Comparison of ENCODE assay signal across 18 mouse cellular contexts in the genomic region with DNA sequence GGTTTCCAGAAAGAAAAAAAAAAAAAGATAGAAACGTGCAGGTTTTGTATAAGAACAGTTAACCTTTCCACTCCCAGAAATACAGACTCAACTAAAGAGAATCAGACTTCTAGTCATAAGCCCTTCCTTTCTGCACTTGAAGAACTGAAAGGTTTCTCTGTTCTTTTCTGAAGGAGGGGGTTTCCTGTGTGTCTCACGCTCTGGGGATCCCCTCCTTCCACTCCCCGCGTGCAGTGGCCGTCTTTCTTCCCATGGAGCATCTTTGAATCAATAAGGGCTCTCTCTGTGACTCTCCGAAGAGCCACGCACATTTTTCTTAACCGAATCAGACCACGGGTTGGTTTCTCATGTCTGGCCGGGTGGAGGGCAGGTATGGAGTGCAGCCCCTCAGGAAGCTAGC. TPM values are rescaled to one million over a fixed set of nuclear protein-coding genes. Genes with fewer than 3 reads are reported as not detected.
DNase-seq lines count a peak whose midpoint lies in the region; ATAC-seq and TF ChIP-seq lines count a peak whose summit lies in the region.
"Had no signal": no experiment of that assay in that cellular context is flagged by ENCODE, and none has a peak within 500 bp of the region (broad histone marks: within the 10 kb centered on the region; RNA-seq: fewer than 3 reads in every experiment).

No protein-coding gene starts in this region.

- no peak for ATAC-seq in heart, embryonic 12.5 days (ENCODE audit: insufficient number of reproducible peaks, low FRiP score)
- ATAC-seq in inflammation-experienced regulatory T-cells, adult 6 months, result peak; percentile 89
- ATAC-seq: forebrain, embryonic 14.5 days; hindbrain, embryonic 16.5 days; intestine, embryonic 15.5 days had no signal

- 81% methylated on average over 10 of the region's 10 CpGs for WGBS in heart, embryonic 12.5 days

- DNase-seq in heart, adult 11 months, result peak; percentile 73
- DNase-seq in CD4-positive helper T cell, adult 2 months (ENCODE audit: low read depth, low spot score), result peak; percentile 74
- DNase-seq in neural tube, embryonic 10.5 days (ENCODE audit: extremely low spot score, low spot score), result no peak
- DNase-seq in frontal cortex, adult 2 months (ENCODE audit: extremely low spot score in 1 of 2, low spot score in 1 of 2), result no peak
- DNase-seq: adrenal gland, adult 2 months; adrenal gland, postnatal 25 days; cerebellum, adult 2 months; gastrocnemius, postnatal 25 days; heart, postnatal 10 days; heart, postnatal 4 days had no signal

- no peaks in the 10 kb centered on the region for H3K36me3 ChIP-seq in heart, embryonic 12.5 days
- H3K36me3 ChIP-seq in E14TG2a.4 (ENCODE audit: insufficient read depth, low read length), result no peaks in the 10 kb centered on the region
- H3K36me3 ChIP-seq: embryonic facial prominence, embryonic 10.5 days; hindbrain, embryonic 12.5 days; intestine, embryonic 15.5 days had no signal

- no peaks in the 10 kb centered on the region for H3K27me3 ChIP-seq in heart, embryonic 12.5 days (replicated peaks)
- H3K27me3 ChIP-seq in E14TG2a.4 (ENCODE audit: insufficient read depth, low read length), result no peaks in the 10 kb centered on the region
- H3K27me3 ChIP-seq: hindbrain, embryonic 12.5 days; intestine, embryonic 15.5 days had no signal

- peaks cover 1% of the 10 kb centered on the region; the same call in 1 of the 2 replicates for H3K4me1 ChIP-seq in heart, embryonic 12.5 days (replicated peaks)
- peaks cover 7% of the 10 kb centered on the region for H3K4me1 ChIP-seq in E14TG2a.4 (replicated peaks; ENCODE audit: low read depth, low read length)
- H3K4me1 ChIP-seq: embryonic facial prominence, embryonic 10.5 days; hindbrain, embryonic 12.5 days; intestine, embryonic 15.5 days had no signal

- no peaks in the 10 kb centered on the region; the same call in 1 of the 2 replicates for H3K9me3 ChIP-seq in heart, embryonic 12.5 days (replicated peaks)
- no peaks in the 10 kb centered on the region for H3K9me3 ChIP-seq in E14TG2a.4 (ENCODE audit: low read length)
- H3K9me3 ChIP-seq: embryonic facial prominence, embryonic 10.5 days; hindbrain, embryonic 12.5 days; intestine, embryonic 15.5 days had no signal

- no peak overlapping the region for H3K9ac ChIP-seq in heart, embryonic 12.5 days
- H3K9ac ChIP-seq: hindbrain, embryonic 12.5 days; intestine, embryonic 15.5 days had no signal

- no peak overlapping the region for H3K27ac ChIP-seq in heart, embryonic 12.5 days (ENCODE audit: poor library complexity, severe bottlenecking)
- H3K27ac ChIP-seq: embryonic facial prominence, embryonic 10.5 days; hindbrain, embryonic 12.5 days; intestine, embryonic 15.5 days had no signal

- no peak for TF ChIP-seq CTCF in E14TG2a.4 (conservative IDR thresholded peaks at IDR 0.05; ENCODE audit: low read length)

- no peak overlapping the region for H3K4me3 ChIP-seq in heart, embryonic 12.5 days
- H3K4me3 ChIP-seq in E14TG2a.4 (replicated peaks; ENCODE audit: low read length), result 0 out of 2 replicates have a peak overlapping the region, but pooled peaks have one; percentile 1
- H3K4me3 ChIP-seq: embryonic facial prominence, embryonic 10.5 days; hindbrain, embryonic 12.5 days; intestine, embryonic 15.5 days had no signal

- H3K4me2 ChIP-seq in heart, embryonic 12.5 days, result no peak overlapping the region
- H3K4me2 ChIP-seq: hindbrain, embryonic 12.5 days; intestine, embryonic 15.5 days had no signal

RNA-seq across cellular contexts. Expression of a gene that starts 17.5 kb away (rescaled TPM):
- polyA plus RNA-seq in heart, embryonic 12.5 days (2016; fragmentation: Nextera tagmentation; extraction: Ambion mirVana), result 1.5 and 1.8 TPM in 2 replicates
- polyA plus RNA-seq in inflammation-experienced regulatory T-cells, adult 6 months (2017; shearing (Covaris generic)), result 1 to 10 TPM; 6.7 to 8.2 (median 7.3) TPM
- 0.24 and 0.48 TPM in 2 replicates for polyA plus RNA-seq in frontal cortex, adult 2 months (2012; rRNA removed)

Comparison
In these comparisons a context has a peak if more than half of its experiments do, and no peak if none do; other contexts are left out.
1. DNase-seq: peak in heart, adult 11 months (single experiment) and CD4-positive helper T cell, adult 2 months (single experiment); none in neural tube, embryonic 10.5 days (single experiment) and frontal cortex, adult 2 months (0 of 2).